Mouse (Mus musculus) brown adipose tissue, adult 24 weeks (tissue): ENCODE results near the gene Car5a. TPM values are rescaled to one million over a fixed set of nuclear protein-coding genes. Genes with fewer than 3 reads are reported as not detected.
A peak's percentile ranks its signal among the peaks of the same experiment; 100 is the strongest.

Experiments
- H3K27ac ChIP-seq: fragments of 200-500 bp; replicated peaks from 2 replicates; pipeline ENCODE4 v1.5.1; 2012; ENCODE audit warnings: low read depth, mild to moderate bottlenecking, low read length
- H3K4me1 ChIP-seq: fragments of 200-500 bp; 2 replicates; pipeline ENCODE4 v1.6.1; 2012; ENCODE audit warnings: low read length, mixed read lengths; ENCODE audit not compliant: control insufficient read depth, insufficient read depth, insufficient read length
- H3K4me3 ChIP-seq: fragments of 200-500 bp; 2 replicates; pipeline ENCODE4 v1.5.1; 2012; ENCODE audit warnings: low read depth, mild to moderate bottlenecking, low read length, moderate library complexity; ENCODE audit not compliant: insufficient read depth
- polyA plus RNA-seq: library from polyadenylated mRNA; stranded (reverse); fragments of >200 nt; gene quantifications from 2 replicates; pipeline ENCODE4 v1.2.4, GENCODE M21; 2012; ENCODE audit not compliant: missing spikeins, insufficient read depth, insufficient read length

The Car5a gene
- polyA plus RNA-seq, 1 experiment: not detected

- no peak overlapping the region for H3K4me3 ChIP-seq
- peak overlapping the region; percentile 31 for H3K27ac ChIP-seq
- H3K4me1 ChIP-seq: peaks cover 4% of the 10 kb centered on the region; the same call in 1 of the 2 replicates
These were observed 12.6 kb downstream of the Car5a start for GRCm38 (mm10) chr8:121932026-121932667.

DNA sequence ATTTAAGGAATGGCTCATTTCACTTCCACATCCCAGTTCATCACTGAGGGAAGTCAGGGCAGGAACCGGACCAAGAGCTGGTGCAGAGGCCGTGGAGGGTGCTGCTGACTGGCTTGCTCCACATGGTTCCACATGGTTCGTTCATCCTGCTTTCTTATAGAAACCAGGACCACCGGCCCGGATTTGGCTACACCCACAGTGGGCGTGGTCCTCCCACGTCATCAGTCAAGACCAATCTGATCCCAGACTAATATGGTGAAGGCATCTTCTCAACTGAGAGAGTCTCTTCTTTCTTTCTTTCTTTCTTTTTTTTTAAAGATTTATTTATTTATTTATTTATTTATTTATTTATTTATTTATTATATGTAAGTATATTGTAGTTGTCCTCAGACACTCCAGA is 13.1 kb downstream of the Car5a start:
- Histone ChIP-seq H3K4me3 (no peak overlapping the region), H3K4me1 (peaks cover 4% of the 10 kb centered on the region; the same call in 1 of the 2 replicates), H3K27ac (no peak overlapping the region)

DNA sequence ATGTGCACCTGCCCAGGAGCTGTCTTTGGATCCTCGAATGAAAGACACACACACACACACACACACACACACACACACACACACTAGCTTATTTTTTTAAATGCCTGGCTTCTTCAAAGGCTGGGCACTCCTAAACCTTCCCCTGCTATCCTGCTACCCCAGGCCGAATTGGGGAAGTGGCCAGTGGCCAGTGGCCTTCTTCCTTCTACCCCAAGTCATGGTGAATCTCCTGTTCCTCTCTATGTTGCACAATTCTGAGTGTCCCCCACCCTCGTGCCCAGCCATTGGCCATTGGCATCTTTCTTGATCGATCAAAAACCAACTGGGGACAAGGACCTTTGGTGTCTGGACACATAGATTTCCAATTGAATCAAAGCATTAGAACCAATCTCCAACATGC is 14.7 kb downstream of the Car5a start:
- H3K4me3 ChIP-seq: no peak overlapping the region
- peaks cover 4% of the 10 kb centered on the region; the same call in 1 of the 2 replicates for H3K4me1 ChIP-seq
- no peak overlapping the region for H3K27ac ChIP-seq

DNA sequence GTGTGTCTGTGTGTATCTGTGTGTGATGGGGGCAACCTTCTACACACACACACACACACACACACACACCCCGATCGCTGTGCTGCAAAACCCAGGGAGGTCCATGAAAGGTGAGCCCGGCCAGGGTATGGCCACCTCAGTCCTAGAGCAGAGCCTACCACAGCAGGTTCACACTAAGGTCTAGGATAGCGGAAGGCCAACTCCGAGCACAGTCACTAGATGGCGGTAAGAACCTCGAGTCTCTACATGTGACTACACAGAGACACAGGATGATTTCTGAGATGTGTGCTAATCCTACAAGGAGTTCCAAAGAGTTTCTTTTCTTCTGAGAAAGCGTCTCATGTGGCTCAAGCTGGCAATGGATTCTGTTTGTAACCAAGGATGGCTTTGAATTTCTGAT is 17.4 kb downstream of the Car5a start:
- H3K4me3 ChIP-seq: no peak overlapping the region
- H3K4me1 ChIP-seq: no peaks in the 10 kb centered on the region
- no peak overlapping the region for H3K27ac ChIP-seq

DNA sequence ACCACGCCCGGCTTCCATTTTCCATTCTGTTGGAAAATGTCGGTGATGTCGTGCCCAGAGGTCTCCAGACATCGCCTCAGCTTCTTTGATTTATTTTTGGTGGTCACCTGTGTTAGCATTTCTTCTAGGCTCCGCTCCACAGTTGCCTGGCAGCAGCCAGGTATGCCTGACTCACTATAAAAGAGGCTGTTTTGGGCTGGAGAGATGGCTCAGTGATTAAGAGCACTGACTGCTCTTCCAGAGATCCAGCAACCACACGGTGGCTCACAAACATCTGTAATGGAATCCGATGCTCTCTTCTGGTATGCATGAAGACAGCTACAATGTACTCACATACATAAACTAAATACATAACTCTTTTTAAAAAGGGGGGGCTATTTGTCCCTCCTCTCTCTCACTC is 18.4 kb downstream of the Car5a start:
- H3K4me1 ChIP-seq: no peaks in the 10 kb centered on the region
- H3K27ac ChIP-seq: no peak overlapping the region
- H3K4me3 ChIP-seq: no peak overlapping the region

- H3K4me1 ChIP-seq: no peaks in the 10 kb centered on the region
- no peak overlapping the region for H3K27ac ChIP-seq
- no peak overlapping the region for H3K4me3 ChIP-seq
These were observed 19.1 kb downstream of the Car5a start for GRCm38 (mm10) chr8:121925624-121926023.

- Histone ChIP-seq H3K4me1 (no peaks in the 10 kb centered on the region), H3K4me3 (no peak overlapping the region), H3K27ac (no peak overlapping the region)
These were observed 20.0 kb downstream of the Car5a start for GRCm38 (mm10) chr8:121924681-121925080.

DNA sequence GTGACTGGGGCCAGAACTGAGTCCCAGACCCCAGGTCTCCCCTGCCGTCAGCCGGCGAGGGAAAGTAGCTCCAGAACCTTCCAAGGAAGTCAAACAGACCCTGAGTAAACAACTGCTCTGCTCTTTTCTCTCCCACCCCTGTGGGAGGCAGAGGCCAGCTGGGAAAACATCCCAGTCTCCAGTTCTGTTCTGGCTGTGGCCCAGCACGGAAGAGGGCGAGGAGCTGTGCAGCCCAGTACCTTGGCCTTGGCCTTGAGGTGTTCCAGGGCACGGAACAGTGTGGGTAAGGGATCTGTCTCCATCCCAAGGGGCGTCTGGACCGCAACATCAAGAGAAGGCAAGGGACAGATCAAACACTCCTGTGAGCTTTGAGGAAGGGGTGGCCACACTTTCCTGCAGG is 22.6 kb downstream of the Car5a start:
- Histone ChIP-seq H3K4me1 (no peaks in the 10 kb centered on the region), H3K4me3 (no peak overlapping the region), H3K27ac (no peak overlapping the region)

- Histone ChIP-seq H3K27ac (no peak overlapping the region), H3K4me3 (no peak overlapping the region), H3K4me1 (no peaks in the 10 kb centered on the region)
These were observed 23.1 kb downstream of the Car5a start for GRCm38 (mm10) chr8:121921582-121921981.

GRCm38 (mm10) chr8:121919731-121920130 is 25.0 kb downstream of the Car5a start:
- Histone ChIP-seq H3K27ac (no peak overlapping the region), H3K4me3 (no peak overlapping the region)

DNA sequence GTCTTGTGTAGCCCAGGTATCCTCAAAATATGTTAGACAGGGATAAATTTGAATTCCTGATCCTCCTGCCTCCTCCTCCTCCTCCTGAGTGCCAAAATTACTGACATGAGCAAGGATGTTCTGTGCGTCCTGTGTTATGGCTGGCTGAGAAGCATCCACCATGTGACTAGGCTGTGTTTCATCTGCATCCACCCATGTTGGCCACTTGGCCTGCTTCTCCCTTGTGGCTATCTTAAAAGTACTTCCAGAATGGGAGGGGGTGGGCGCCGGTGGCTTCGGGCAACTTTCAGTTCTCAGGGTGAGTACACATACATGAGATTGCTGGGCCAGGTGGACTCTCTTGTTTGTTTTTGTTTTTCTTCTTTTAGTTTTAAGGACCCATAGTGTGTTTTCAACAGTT is 25.5 kb downstream of the Car5a start:
- H3K4me3 ChIP-seq: no peak overlapping the region
- H3K27ac ChIP-seq: no peak overlapping the region
- H3K4me1 ChIP-seq: no peaks in the 10 kb centered on the region

More at GRCm38 (mm10) chr8:121919731-121920130, 25.0 kb downstream of the Car5a start:
- no peaks in the 10 kb centered on the region for H3K4me1 ChIP-seq

- Histone ChIP-seq H3K27ac (no peak overlapping the region), H3K4me3 (no peak overlapping the region)
These were observed 31.3 kb downstream of the Car5a start for GRCm38 (mm10) chr8:121913378-121913777.

DNA sequence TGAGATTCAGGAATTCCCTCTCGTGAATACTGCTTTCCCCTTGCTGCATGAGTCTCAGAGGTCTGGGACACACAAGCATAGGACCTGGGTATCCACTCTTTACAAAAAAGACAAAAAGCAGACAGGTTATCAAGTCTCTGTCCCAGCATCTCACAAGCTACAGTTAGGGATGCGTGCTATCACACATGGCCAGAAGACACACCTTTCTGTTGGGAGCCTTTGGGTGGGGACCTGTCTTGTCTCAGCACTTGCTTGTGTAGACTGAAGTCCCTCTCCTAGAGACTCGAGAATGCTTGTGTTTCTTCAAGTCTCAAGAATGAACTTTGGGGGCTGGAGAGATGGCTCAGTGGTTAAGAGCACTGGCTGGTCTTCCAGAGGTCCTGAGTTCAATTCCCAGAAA is 31.9 kb downstream of the Car5a start:
- H3K4me1 ChIP-seq: peaks cover under 1% of the 10 kb centered on the region; the same call in 1 of the 2 replicates
- H3K27ac ChIP-seq: no peak overlapping the region
- H3K4me3 ChIP-seq: no peak overlapping the region

More at GRCm38 (mm10) chr8:121913378-121913777, 31.3 kb downstream of the Car5a start:
- H3K4me1 ChIP-seq: no peaks in the 10 kb centered on the region

- Histone ChIP-seq H3K4me1 (peaks cover 2% of the 10 kb centered on the region; the same call in 1 of the 2 replicates), H3K27ac (no peak overlapping the region), H3K4me3 (no peak overlapping the region)
These were observed 32.7 kb downstream of the Car5a start for GRCm38 (mm10) chr8:121911987-121912386.

- Histone ChIP-seq H3K4me3 (no peak overlapping the region), H3K27ac (no peak overlapping the region), H3K4me1 (peaks cover 2% of the 10 kb centered on the region; the same call in 1 of the 2 replicates)
These were observed 33.3 kb downstream of the Car5a start for GRCm38 (mm10) chr8:121911400-121911799.

GRCm38 (mm10) chr8:121909663-121910062 is 35.0 kb downstream of the Car5a start:
- Histone ChIP-seq H3K4me1 (peaks cover 2% of the 10 kb centered on the region; the same call in 1 of the 2 replicates), H3K27ac (no peak overlapping the region), H3K4me3 (no peak overlapping the region)
